Mouse (Mus musculus) right cerebral cortex, postnatal 14 days (tissue): ENCODE measurements around the gene Iba57.

Experiments used
- DNase-seq: peaks from one replicate; pipeline ENCODE4 v3.0.0; 2022

Gene Iba57

DNA sequence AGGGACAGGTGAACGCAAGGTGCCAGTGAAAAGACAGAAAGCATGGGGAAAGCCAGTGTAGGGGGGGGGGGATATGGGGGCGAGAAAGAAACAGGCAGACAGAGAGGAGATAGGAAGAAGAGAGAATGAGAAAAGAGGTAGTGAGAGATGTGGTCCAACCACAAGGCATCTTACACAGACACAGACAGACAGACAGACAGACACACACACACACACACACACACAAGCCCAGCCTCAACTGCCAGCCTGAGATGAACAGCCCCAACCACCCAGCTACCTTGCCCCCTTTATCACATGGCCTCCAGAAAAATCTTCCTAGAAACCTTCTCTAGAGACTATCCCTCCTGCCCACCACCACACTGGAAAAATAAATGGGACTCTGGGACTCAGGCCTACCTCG lies 31.5 kb downstream of the Iba57 start:
- DNase-seq, result no peak

DNA sequence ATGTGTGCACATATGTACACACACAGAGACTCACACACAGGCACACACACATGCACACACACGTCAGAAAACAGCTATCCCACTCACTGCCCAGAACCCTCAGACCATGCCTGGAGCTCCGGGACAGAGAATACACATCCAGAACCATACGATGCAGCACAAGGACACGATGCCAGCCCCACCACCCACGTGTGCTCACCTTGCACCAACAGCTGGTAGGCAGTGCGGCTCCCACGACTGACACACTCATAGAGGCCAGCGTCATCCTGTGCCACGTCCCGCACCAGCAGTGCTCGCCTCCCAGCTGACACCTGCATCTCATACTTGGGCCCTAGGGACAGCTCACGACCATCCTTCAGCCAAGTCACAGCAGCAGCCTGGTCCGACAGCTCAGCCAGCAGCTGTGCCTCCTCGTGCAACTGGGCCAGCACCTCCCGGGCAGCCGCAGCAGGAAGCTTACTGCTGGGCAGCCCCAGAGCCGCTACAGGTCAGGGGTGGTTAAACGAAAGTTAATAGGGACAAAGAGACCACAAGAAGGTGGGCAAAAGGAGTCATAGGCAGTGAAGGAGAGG lies 32.1 kb downstream of the Iba57 start:
- no peak for DNase-seq

DNA sequence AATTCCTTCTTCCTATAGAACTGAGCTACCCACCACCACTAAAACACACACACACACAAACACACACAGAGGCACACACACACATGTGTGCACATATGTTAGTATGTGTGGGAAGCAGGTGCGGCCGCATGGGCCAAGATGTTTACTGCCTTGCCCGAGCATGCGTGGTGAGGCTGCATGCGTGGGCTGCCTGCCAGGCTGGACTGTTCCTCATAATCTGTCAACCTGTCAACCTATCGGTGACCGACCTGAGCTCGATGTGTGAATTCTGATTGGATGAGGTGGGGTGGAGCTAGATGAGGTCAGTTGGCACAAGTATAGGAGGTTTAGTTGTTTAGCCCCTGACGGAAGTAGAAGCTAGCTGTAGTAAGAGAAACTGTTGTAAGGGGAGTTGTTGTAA lies 32.8 kb downstream of the Iba57 start:
- no peak for DNase-seq

DNA sequence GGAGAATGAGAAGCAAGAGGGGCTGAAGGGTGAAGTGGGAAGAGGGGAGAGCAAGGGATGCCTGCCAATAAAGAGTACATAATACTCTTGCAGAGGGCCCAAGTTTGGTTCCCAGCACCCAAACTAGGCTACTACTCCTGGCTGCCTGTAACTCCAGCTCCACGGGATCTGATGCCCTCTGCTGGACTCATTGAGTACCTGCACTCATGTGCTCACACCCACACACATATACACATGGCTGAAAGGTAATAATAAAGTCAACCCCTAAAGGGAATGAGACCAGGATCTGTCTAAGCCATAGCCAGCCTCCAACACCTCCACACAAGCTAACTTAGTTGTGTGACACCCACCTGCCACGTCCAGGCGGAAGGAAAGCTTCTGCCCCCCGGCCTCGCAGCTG lies 57.6 kb downstream of the Iba57 start:
- no peak for DNase-seq
